Mouse (Mus musculus) G1E (cell line): ENCODE measurements at regions not wholly inside any gene's neighbourhood (a gene's known extent, or its start where the extent isn't known, plus 50 kb on each side); places are given as distances from the start of the nearest gene placed in this dataset.

Experiments used
- CTCF ChIP-seq: IDR thresholded peaks from 2 replicates; pipeline ENCODE4 v1.5.1; 2012; ENCODE audit warnings: low read depth, low read length, inconsistent platforms, mixed read lengths
- GATA1 ChIP-seq: IDR thresholded peaks from 2 replicates; pipeline ENCODE4 v1.6.1; 2012; ENCODE audit warnings: borderline replicate concordance, low read length, inconsistent platforms, mixed read lengths
- GATA2 ChIP-seq: IDR thresholded peaks from 2 replicates; pipeline ENCODE4 v1.6.1; 2012; ENCODE audit warnings: low read depth, low read length, inconsistent platforms, borderline replicate concordance
- POLR2AphosphoS5 ChIP-seq: IDR thresholded peaks from 2 replicates; pipeline ENCODE4 v1.6.1; 2012; ENCODE audit warnings: low read depth, low read length, inconsistent platforms; ENCODE audit not compliant: insufficient replicate concordance
- TAL1 ChIP-seq: conservative IDR thresholded peaks from 2 replicates; pipeline ENCODE4 v1.6.1; 2012; ENCODE audit warnings: low read depth, low read length, inconsistent platforms, mixed read lengths

DNA sequence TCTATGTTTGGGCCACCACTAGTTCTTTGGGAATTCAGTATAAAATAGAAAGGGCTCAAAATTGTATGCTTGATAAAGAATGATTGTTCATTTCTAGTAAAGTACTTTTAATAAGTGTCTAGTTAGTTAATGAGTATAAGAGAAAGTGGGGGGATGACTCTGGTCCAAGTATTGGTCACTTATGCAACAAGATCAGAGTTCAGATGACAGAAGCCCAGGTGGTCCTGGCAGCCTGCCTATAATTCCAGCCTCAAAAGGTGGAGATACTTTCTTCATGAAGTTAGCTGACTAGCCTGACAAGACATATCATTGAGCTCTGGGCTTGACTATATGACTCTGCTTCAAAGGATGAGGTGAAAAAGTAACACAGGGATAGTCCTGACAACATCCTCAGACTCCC lies 57.3 kb upstream of the Pter start:
- TF ChIP-seq CTCF (no peak), GATA1 (no peak), POLR2AphosphoS5 (no peak), TAL1 (no peak), GATA2 (no peak)
